Mouse (Mus musculus) testis, adult 10 weeks (tissue): ENCODE measurements around the gene Ccdc69. TPM values are rescaled to one million over a fixed set of nuclear protein-coding genes. Genes with fewer than 3 reads are reported as not detected.

Experiments
- polyA plus RNA-seq: library from polyadenylated mRNA; stranded (reverse); fragments of 350-450 nt; fragmentation: Illumina TruSeq; extraction: RNeasy Lipid Tissue Mini Kit (QIAGEN cat#74804); gene quantifications from one replicate; pipeline ENCODE4 v1.2.3, GENCODE M21; 2014; ENCODE audit warnings: low read depth, low replicate concordance

Ccdc69 gene
- 2.8 TPM for polyA plus RNA-seq

DNA sequence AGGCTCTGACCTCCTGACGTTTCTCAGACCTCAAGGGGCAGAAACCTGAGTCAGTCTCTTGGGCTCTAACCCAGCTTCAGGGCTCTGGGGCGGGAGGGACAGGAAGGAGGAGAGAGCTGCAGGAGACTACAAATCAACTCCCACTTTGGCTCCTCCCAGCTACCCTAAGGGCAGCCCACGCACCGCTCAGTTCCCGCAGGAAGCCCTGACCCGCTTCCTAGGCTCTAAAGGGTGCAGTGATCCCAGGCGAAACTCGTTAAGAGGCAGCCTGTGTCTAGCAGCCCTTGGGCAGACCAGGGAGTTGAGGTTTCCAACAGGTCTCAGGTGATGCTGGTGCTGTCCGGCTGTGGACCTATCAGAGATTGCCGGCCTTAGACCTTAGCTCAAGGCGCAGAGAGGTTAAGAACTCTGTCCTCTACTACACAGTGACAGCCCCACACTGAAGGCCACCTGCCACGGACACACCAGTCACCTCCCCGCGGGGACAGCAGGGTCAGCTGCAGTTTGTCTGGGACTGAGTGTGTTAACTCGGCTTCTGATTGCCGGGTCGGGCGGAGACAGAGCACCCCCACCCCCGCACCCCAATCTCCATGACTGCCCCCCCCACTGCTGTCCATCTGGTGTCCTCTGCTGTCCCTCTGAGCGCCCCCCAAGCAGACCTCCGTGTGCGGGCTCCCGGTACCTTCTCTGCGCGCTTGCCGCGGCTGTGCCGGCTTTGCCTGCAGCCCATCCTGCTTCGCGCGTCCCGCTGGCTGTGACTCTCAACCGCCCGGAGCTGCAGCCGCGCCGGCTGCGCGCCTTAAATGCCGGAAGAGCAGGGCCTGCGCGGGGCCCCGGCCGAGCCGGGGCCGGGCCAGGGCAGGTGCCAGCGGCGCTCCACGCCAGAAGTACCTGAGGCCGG lies at the start of gene Ccdc69:
Ccdc69 (minus strand) TSS at position 801 of the 901 bp plus-strand sequence.

DNA sequence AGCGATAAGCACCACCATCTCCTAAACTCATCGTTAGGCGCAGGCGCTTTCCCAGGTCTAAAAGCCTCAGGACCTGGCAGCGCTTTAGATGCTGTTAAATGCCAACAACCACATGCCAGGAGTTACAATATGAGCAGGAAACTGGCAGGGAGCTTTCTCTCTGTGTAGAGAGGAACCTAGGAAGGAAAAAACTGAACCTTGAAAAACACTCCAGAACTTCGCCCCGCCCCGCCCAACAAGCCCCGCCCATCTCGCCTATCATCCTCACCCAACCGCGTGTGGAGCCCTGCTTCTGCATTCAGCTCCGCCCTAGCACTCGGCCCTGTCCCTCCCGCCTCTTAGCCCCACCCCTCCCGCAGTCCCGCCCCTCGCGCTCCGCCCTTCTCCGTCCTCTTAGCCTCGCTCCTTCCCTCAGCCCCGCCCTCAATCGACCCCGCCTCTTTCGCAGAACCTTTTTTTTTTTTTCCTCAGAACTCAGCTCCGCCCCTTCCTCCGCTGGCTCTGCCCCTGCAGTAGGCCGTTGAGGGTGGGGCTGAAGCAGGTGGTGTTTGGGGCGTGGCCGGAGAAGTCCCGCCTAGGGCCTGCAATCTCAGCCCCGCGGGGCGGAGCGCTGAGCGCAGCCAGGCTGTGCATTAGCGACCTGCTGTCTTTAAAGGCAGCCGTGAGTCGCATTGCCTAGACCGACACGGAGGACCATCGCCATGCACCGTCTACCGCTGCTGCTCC lies 19.7 kb upstream of the Ccdc69 start, which contains the start of gene Gm2a:
Gm2a (plus strand) TSS at position 653 of the 726 bp plus-strand sequence.

DNA sequence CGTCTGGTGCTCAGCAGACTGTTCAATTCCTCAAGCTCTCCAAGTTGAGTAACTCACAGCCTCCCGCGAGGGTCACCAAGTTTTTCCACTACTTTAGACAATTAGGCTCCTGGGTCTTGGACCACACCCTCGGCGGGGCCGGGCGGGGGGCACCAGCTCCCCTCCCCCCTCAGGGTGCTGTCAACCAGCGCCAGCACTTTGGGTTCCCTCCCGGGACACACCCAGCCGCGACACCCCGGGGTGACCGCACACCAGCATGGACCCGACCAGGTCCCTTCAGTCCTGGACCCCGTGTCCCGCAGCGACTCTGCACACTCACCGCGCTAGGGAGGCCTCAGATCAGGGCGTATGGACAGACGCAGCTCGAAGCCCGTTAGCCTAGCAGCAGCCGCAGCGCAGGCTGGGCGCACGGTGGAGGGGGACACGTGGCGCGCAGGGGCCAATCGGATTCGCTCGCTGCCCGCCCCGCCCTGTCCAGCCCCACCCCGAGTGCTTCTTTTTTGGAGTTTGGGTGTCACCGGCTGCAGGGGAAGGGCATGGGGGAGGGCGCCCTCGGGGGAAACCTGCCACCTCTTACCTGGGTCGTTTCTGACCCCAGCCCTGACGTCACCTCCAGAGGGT lies 44.8 kb downstream of the Ccdc69 start, which contains the start of gene Anxa6:
Anxa6 (minus strand) TSS at position 406 of the 621 bp plus-strand sequence.

Other genes starting within 250 kb of the Ccdc69 start
- 159 TPM for gene Lyrm7, start 217.2 kb downstream of the Ccdc69 start, polyA plus RNA-seq
- 145 TPM for gene Hint1, start 211.7 kb downstream of the Ccdc69 start, polyA plus RNA-seq
- 8.6 TPM for gene Gpx3, start 175.7 kb downstream of the Ccdc69 start, polyA plus RNA-seq
- gene Tnip1, start 115.2 kb downstream of the Ccdc69 start, polyA plus RNA-seq, result 0.70 TPM
- gene Anxa6, start 44.7 kb downstream of the Ccdc69 start, polyA plus RNA-seq, result 1.3 TPM
- gene Gm2a, start 20.0 kb upstream of the Ccdc69 start, polyA plus RNA-seq, result 103 TPM
- gene Slc36a3, start 73.6 kb upstream of the Ccdc69 start, polyA plus RNA-seq, result 4.2 TPM
- 0.08 TPM for gene Slc36a2, start 106.9 kb upstream of the Ccdc69 start, polyA plus RNA-seq
- 1.3 TPM for gene Slc36a1, start 126.2 kb upstream of the Ccdc69 start, polyA plus RNA-seq